Mouse (Mus musculus) testis, adult 2 months (tissue): Measurements from ENCODE around the gene Notch4. TPM values are rescaled to one million over a fixed set of nuclear protein-coding genes. Genes with fewer than 3 reads are reported as not detected.

ENCODE experiments used
- H3K27ac ChIP-seq: fragments of 200-500 bp; 2 replicates; pipeline ENCODE4 v1.5.1; 2012; ENCODE audit warnings: low read depth, low read length; ENCODE audit not compliant: control insufficient read depth, insufficient read depth
- H3K27me3 ChIP-seq: fragments of 200-500 bp; 2 replicates; pipeline ENCODE4 v1.6.1; 2012; ENCODE audit warnings: mild to moderate bottlenecking, low read length, moderate library complexity; ENCODE audit not compliant: control insufficient read depth, insufficient read depth
- H3K36me3 ChIP-seq: fragments of 200-500 bp; 2 replicates; pipeline ENCODE4 v1.6.1; 2012; ENCODE audit warnings: mild to moderate bottlenecking, low read length; ENCODE audit not compliant: control insufficient read depth, insufficient read depth
- H3K4me1 ChIP-seq: fragments of 200-500 bp; 2 replicates; pipeline ENCODE4 v1.6.1; 2012; ENCODE audit warnings: low read length; ENCODE audit not compliant: control insufficient read depth, insufficient read depth
- H3K4me3 ChIP-seq: fragments of 200-500 bp; 2 replicates; pipeline ENCODE4 v1.5.1; 2012; ENCODE audit warnings: low read depth, mild to moderate bottlenecking, low read length, moderate library complexity, mixed read lengths; ENCODE audit not compliant: control insufficient read depth
- CTCF ChIP-seq: fragments of 200-500 bp; IDR thresholded peaks from 2 replicates; pipeline ENCODE4 v1.5.1; 2012; ENCODE audit warnings: low read depth, mild to moderate bottlenecking, inconsistent platforms, low read length, moderate library complexity; ENCODE audit not compliant: control insufficient read depth, insufficient read depth, insufficient replicate concordance
- POLR2A ChIP-seq: fragments of 200-500 bp; IDR thresholded peaks from 2 replicates; pipeline ENCODE4 v1.6.1; 2012; ENCODE audit warnings: low read depth, mild to moderate bottlenecking, inconsistent platforms, low read length, moderate library complexity; ENCODE audit not compliant: control insufficient read depth
- polyA plus RNA-seq: library from polyadenylated mRNA; depleted of rRNA; stranded (reverse); fragments of >200 nt; gene quantifications from 2 replicates; pipeline ENCODE4 v1.2.3, GENCODE M21; 2012

Notch4 gene
- polyA plus RNA-seq, 1 experiment = 7.2 TPM

GRCm38 (mm10) chr17:34596098-34596497 lies 32.0 kb downstream of the Notch4 start:
- H3K27ac ChIP-seq = no peak overlapping the region
- H3K27me3 ChIP-seq = 0 out of 2 replicates have a peak, but pooled peaks cover 2% of the 10 kb centered on the region
- TF ChIP-seq CTCF (no peak), POLR2A (no peak)
- no peaks in the 10 kb centered on the region for H3K36me3 ChIP-seq
- H3K4me3 ChIP-seq = no peak overlapping the region
- H3K4me1 ChIP-seq = peaks cover 12% of the 10 kb centered on the region

- H3K36me3 ChIP-seq = no peaks in the 10 kb centered on the region
- no peak within 1 kb of the TSS for H3K27ac ChIP-seq
- H3K27me3 ChIP-seq = no peaks in the 10 kb centered on the region
- no peak within 1 kb of the TSS for H3K4me3 ChIP-seq
- TF ChIP-seq CTCF = no peak
- TF ChIP-seq POLR2A = no peak
- H3K4me1 ChIP-seq = peaks cover 3% of the 10 kb centered on the region; the same call in 1 of the 2 replicates
Observed at GRCm38 (mm10) chr17:34597566-34598095, 33.6 kb downstream of the Notch4 start, which contains the start of gene Ager. TSS of gene Ager (plus strand) at chr17:34597862.

DNA sequence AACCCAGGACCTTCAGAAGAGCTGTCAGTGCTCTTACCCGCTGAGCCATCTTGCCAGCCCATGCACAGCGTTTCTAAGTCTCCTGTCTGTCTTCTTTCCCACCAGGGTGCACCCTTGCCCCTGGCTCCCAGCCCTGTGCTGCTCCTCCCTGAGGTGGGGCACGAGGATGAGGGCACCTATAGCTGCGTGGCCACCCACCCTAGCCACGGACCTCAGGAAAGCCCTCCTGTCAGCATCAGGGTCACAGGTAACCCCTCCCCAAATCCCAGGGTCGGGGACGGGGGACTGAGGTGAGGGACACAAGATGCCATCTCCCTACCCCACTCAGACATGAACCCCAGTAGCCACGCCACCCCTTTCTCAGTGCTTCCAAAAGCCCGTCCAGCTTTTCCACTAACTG lies 35.8 kb downstream of the Notch4 start:
- Histone ChIP-seq H3K27me3 (no peaks in the 10 kb centered on the region), H3K36me3 (no peaks in the 10 kb centered on the region), H3K27ac (no peak overlapping the region), H3K4me3 (no peak overlapping the region), H3K4me1 (no peaks in the 10 kb centered on the region; the same call in 1 of the 2 replicates)
- TF ChIP-seq POLR2A (no peak), CTCF (no peak)

DNA sequence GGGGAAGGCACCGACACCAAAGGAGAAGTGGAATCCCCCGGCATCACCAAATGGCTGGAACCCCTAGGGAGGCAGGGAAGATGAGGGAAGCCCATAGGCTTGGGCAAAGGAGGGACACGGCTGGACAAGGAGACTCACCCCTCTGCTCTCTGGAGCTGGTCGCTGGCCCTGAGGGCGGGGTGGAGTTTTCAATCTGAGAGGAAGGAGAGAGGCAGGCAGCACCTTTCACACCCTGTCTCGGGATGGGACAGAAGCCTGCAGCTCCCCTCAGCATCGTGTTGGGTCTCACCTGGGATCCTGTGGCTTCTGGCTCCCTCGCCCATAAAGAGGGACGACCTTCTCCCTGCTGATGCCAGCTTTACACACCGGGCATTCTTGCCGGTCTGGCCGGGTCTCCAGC lies 37.7 kb downstream of the Notch4 start:
- Histone ChIP-seq H3K36me3 (no peaks in the 10 kb centered on the region), H3K27me3 (no peaks in the 10 kb centered on the region), H3K4me3 (peak overlapping the region; percentile 90), H3K27ac (no peak overlapping the region), H3K4me1 (peaks cover 10% of the 10 kb centered on the region)
- TF ChIP-seq CTCF (no peak), POLR2A (no peak)

GRCm38 (mm10) chr17:34603375-34604060 lies 39.5 kb downstream of the Notch4 start, which contains the start of gene Rnf5:
TSS of gene Rnf5 (minus strand) at chr17:34603690.
- H3K27ac ChIP-seq = peak within 1 kb of the TSS; percentile 97
- no peaks in the 10 kb centered on the region for H3K27me3 ChIP-seq
- H3K4me1 ChIP-seq = peaks cover 10% of the 10 kb centered on the region
- H3K4me3 ChIP-seq = peak within 1 kb of the TSS; percentile 90
- H3K36me3 ChIP-seq = no peaks in the 10 kb centered on the region
- TF ChIP-seq CTCF (no peak), POLR2A (peak; percentile 29; the same call in 1 of the 2 replicates)

DNA sequence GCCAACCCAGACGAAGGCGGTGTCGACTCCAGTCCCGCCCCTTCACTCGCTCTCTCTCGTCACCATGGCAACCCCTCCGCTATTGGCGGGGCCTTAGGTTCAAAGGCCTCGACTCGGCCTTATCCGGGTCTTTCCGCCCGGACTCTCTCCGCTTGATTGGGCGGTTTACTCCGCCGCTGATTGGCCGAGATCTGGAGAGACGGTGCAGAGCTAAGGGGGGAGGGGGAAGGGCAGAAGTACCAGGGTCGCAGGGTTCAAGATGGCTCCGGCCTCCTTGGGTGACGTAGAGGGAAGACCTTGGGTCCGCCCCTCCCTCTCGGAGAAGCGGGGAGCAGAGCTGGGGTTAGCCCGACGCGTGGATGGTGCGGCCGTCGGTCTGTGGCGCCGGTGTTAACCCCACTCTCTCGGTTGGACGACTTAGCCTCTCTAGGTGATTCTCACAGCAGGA lies 40.0 kb downstream of the Notch4 start, which contains the start of gene Agpat1:
TSS of gene Agpat1 (plus strand) at position 202 of the 448 bp plus-strand sequence.
- Histone ChIP-seq H3K4me1 (peaks cover 10% of the 10 kb centered on the region), H3K36me3 (no peaks in the 10 kb centered on the region), H3K4me3 (peak within 1 kb of the TSS; percentile 90), H3K27me3 (no peaks in the 10 kb centered on the region), H3K27ac (peak within 1 kb of the TSS; percentile 97)
- TF ChIP-seq POLR2A (peak; percentile 98), CTCF (no peak)

DNA sequence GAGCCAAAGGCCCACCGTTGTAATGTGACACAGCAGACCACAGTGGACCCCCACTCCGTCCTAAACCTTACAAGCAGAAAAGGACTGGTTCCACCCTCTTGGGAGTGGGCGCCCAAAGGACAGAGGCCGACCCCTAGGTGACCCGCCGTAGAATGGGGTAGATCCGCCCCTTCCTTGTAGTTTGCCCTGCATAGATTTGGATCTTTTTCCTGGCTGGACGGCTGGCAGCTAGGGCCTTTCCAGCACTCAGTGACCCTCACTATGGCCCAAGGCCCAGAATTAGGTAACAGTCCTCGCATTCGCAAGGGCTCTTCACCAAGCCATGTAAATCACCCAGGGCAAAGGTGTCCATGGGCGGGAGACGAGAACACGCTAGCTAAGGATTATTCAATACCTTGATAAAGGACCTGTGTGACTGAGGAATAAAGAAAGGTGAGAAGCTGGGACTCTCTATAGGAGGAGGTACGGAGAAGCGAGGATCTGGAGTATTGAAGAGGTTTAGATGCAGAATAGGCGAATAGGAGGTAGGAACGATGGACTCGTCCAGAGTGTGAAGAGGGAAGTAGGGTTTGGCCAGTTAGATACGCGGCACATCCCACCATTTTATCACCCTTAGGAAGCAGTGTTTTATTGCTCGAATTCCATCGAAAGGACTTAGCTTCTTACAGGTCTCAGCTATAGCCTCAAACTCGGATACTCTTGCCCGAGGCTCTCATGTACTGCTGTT lies 40.6 kb downstream of the Notch4 start:
- H3K27me3 ChIP-seq = no peaks in the 10 kb centered on the region
- peak overlapping the region; percentile 97 for H3K27ac ChIP-seq
- TF ChIP-seq CTCF (no peak), POLR2A (no peak)
- H3K4me3 ChIP-seq = peak overlapping the region; percentile 90
- H3K4me1 ChIP-seq = peaks cover 10% of the 10 kb centered on the region
- no peaks in the 10 kb centered on the region for H3K36me3 ChIP-seq
